Mouse (Mus musculus) ES-E14 (cell line): Measurements from ENCODE around the gene Lrrc61.

Source experiments
- CHD2 ChIP-seq: IDR thresholded peaks from 2 replicates; pipeline ENCODE4 v1.6.1; 2014; ENCODE audit warnings: mild to moderate bottlenecking, low read depth, low read length, inconsistent platforms
- ZNF384 ChIP-seq: IDR thresholded peaks from 2 replicates; pipeline ENCODE4 v1.6.1; 2012; ENCODE audit warnings: low read depth, low read length, inconsistent platforms

DNA sequence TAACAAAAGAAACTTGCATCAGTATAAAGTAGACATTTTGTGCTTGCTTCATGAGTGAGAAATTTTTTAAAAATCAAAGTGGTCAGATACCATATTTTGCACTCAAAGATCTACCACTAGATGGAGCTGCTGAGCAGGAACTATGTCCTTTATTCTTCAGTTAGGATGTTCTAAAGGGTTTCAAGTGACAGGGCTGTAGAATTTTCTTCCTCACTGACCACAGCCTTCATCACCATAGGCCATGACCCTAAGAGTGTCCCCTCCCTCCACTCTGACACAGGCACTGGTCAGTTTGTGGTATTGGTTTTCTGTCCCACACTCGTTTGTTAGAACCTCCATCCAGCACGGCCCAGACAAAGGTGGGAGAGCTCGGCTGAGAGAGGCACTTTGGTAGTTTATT is 27.4 kb downstream of the Lrrc61 start:
- TF ChIP-seq CHD2 (no peak), ZNF384 (no peak)
